Mouse (Mus musculus) adrenal gland, postnatal 10 days (tissue): ENCODE results near the gene Krtap4-16. TPM values are rescaled to one million over a fixed set of nuclear protein-coding genes. Genes with fewer than 3 reads are reported as not detected.
"Not testable (repeated sequence)": the region's sequence is repeated elsewhere in the genome, so short reads cannot be mapped to it uniquely, and the experiment has no call there.

ENCODE experiments used
- DNase-seq: peaks from one replicate; pipeline ENCODE4 v3.0.0; 2021; ENCODE audit warnings: mixed read lengths
- long read RNA-seq, 2 experiments: library from polyadenylated mRNA; stranded (forward); transcript quantifications; one replicate each; pipeline ENCODE4 v2.0.0; 2021
- total RNA-seq, 2 experiments: library from RNA; stranded (reverse); gene quantifications; 2 replicates each; pipeline ENCODE4 v1.2.3; 2021

Krtap4-16 gene
- total RNA-seq, result not detected
- long read RNA-seq, experiment 1, result 0 reads
- long read RNA-seq, experiment 2, result 0 reads

DNA sequence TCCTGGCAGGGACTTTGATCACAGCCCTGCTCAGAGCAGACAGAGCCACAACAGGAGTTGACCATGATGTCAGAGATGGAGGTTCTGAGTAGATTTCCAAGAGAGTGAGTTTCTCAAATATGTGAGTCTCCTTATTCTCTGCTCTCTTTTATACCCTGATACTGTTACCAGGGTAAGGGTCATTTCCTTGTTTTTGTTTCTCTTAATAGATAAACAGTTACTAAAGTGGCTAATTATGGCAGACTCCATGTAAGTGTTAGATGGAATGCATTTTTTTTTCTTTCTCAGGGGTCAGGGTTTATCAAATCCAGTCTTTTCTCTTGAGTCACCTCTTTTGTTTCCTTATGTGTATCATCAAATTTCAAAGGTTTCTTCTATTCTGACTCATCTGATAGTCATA lies at the start of gene Krtap4-16:
Gene Krtap4-16, minus strand, starts transcription at position 101 of the 400 bp plus-strand sequence.
- no peak for DNase-seq

DNA sequence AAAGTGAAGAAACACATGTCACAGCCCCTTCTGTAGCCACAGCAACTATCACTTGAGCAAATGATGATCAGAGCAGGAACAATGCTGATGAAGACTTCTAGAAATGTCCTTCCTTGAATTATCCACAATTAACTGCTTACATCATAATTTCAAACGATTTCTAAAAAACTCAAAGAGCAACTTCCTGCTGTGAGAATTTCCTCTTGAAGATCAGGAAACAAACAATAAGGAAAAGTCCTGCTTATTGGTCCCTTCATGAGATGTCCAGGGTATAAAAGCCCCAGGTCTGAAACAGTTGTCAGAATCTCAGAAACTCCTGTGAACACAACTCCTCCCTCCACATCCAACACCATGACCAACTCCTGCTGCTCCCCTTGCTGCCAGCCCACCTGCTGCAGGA lies 27.5 kb upstream of the Krtap4-16 start, which contains the start of gene Gm11567:
Gene Gm11567, plus strand, starts transcription at position 301 of the 400 bp plus-strand sequence.
- not testable (repeated sequence) for DNase-seq

- not testable (repeated sequence) for DNase-seq
Measured at GRCm38 (mm10) chr11:99873089-99873488, 21.7 kb upstream of the Krtap4-16 start, which contains the start of gene Krtap9-1. TSS of gene Krtap9-1 (plus strand) at chr11:99873389.

DNA sequence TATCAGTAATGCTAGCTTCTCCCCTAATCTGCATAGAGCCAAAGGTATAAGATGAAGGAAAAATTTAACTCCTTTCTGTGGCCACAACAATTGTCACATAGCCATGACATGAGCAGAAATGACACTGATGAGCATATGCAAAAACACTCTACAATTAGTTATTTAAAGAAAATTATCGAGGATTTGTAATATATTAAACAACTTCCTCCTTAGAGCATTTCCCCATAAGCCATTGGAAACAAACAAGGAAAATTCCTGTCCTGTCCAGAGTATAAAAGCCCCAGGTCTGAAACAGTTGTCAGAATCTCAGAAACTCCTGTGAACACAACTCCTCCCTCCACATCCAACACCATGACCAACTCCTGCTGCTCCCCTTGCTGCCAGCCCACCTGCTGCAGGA lies 12.8 kb upstream of the Krtap4-16 start, which contains the start of gene Gm11559:
Gene Gm11559, plus strand, starts transcription at position 301 of the 400 bp plus-strand sequence.
- DNase-seq, result not testable (repeated sequence)

GRCm38 (mm10) chr11:99858761-99859160 lies 7.4 kb upstream of the Krtap4-16 start:
- DNase-seq, result no peak

- no peak for DNase-seq
Measured at GRCm38 (mm10) chr11:99857617-99858016, 6.2 kb upstream of the Krtap4-16 start, which contains the start of gene Gm11568. TSS of gene Gm11568 (plus strand) at chr11:99857917.

DNA sequence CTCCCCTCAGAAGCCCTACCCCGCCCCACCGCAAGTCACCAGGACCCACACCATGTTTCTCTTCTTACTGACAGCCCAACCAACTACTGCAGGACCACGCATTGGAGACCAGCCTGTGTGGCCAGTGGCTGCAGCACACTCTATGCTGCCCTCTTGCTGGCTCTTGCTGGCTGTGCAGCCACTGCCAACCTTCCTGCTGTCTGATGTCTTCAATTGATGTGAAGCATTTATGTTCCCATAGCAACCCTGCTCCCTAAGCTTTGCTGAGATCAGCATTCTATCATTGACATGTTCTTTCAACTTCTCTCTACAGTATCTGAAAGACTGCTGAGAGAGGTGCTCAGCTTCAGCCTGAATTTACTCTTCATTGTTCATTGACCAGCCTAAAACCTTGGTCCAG lies 2.7 kb upstream of the Krtap4-16 start:
- peak; percentile 2 for DNase-seq

- no peak for DNase-seq
Measured at GRCm38 (mm10) chr11:99846746-99847145, 4.7 kb downstream of the Krtap4-16 start.

GRCm38 (mm10) chr11:99842185-99842584 lies 9.2 kb downstream of the Krtap4-16 start:
- DNase-seq, result no peak

- DNase-seq, result no peak
Measured at GRCm38 (mm10) chr11:99837966-99838365, 13.4 kb downstream of the Krtap4-16 start, which contains the start of gene 2300003K06Rik. TSS of gene 2300003K06Rik (minus strand) at chr11:99838066.

DNA sequence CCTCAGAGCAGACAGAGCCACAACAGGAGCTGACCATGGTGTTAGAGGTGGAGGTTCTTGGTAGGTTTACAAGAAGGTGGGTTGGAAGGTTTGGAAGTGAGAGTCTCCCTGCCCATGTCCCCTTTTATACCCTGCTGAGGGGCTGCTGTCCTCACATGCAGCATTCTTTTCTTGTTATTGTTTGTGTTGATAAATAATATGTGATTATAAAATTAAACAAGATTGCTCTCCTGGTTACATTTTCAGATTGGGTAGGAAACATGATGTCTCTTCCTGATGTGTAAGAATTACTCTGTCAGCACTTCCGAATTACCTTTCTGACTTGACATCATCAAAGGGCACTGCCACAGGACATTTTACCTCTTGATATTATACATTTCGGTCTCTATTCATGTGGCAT lies 35.8 kb downstream of the Krtap4-16 start, which contains the start of gene Gm11564:
Gene Gm11564, minus strand, starts transcription at position 101 of the 400 bp plus-strand sequence.
- not testable (repeated sequence) for DNase-seq

DNA sequence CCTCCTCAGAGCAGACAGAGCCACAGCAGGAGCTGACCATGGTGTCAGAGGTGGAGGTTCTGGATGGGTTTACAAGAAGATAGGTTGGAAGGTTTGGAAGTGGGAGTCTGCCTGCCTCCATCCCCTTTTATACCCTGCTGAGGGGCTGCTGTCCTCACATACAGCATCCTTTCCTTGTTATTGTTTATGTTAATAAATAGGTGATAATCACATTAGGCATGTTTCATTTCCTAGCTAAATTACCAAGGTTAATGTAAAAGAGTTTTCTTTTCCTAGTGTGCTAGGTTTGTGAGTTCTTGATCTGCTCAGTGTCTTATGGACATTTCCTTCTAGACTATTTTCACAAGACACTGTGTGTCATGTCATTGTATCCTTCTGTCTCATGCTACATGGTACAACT lies 41.6 kb downstream of the Krtap4-16 start, which contains the start of gene Krtap4-13:
Gene Krtap4-13, minus strand, starts transcription at position 101 of the 400 bp plus-strand sequence.
- not testable (repeated sequence) for DNase-seq

DNA sequence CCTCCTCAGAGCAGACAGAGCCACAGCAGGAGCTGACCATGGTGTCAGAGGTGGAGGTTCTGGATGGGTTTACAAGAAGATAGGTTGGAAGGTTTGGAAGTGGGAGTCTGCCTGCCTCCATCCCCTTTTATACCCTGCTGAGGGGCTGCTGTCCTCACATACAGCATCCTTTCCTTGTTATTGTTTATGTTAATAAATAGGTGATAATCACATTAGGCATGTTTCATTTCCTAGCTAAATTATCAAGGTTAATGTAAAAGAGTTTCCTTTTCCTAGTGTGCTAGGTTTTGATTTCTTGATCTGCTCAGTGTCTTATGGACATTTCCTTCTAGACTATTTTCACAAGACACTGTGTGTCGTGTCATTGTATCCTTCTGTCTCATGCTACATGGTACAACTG lies 47.1 kb downstream of the Krtap4-16 start, which contains the start of gene Gm11554:
Gene Gm11554, minus strand, starts transcription at position 101 of the 400 bp plus-strand sequence.
- DNase-seq, result not testable (repeated sequence)

Other genes with a start within 250 kb of the Krtap4-16 start
- gene Gm11938, start 248.3 kb downstream of the Krtap4-16 start, total RNA-seq, result not detected
- gene Gm11937, start 241.4 kb downstream of the Krtap4-16 start, total RNA-seq, result not detected
- not detected for gene Krtap2-4, start 236.8 kb downstream of the Krtap4-16 start, total RNA-seq
- not detected for gene Gm11562, start 231.2 kb downstream of the Krtap4-16 start, total RNA-seq
- not detected for gene Krtap4-1, start 223.4 kb downstream of the Krtap4-16 start, total RNA-seq
- not detected for gene Krtap4-2, start 216.5 kb downstream of the Krtap4-16 start, total RNA-seq
- not detected for gene Krtap4-7, start 207.5 kb downstream of the Krtap4-16 start, total RNA-seq
- not detected for gene Gm11555, start 201.4 kb downstream of the Krtap4-16 start, total RNA-seq
- not detected for gene Gm11563, start 192.6 kb downstream of the Krtap4-16 start, total RNA-seq
- gene Krtap4-6, start 185.6 kb downstream of the Krtap4-16 start, total RNA-seq, result not detected
- not detected for gene Gm14190, start 160.9 kb downstream of the Krtap4-16 start, total RNA-seq
- gene Gm14180, start 117.3 kb downstream of the Krtap4-16 start, total RNA-seq, result not detected
- not detected for gene Gm11595, start 78.7 kb downstream of the Krtap4-16 start, total RNA-seq
- not detected for gene Krtap4-8, start 70.9 kb downstream of the Krtap4-16 start, total RNA-seq
- gene Krtap4-9, start 66.4 kb downstream of the Krtap4-16 start, total RNA-seq, result not detected
- gene Gm11596, start 58.1 kb downstream of the Krtap4-16 start, total RNA-seq, result not detected
- not detected for gene Gm11569, start 52.7 kb downstream of the Krtap4-16 start, total RNA-seq
- gene Gm11554, start 47.2 kb downstream of the Krtap4-16 start, total RNA-seq, result not detected
- not detected for gene Krtap4-13, start 41.7 kb downstream of the Krtap4-16 start, total RNA-seq
- not detected for gene Gm11564, start 35.9 kb downstream of the Krtap4-16 start, total RNA-seq
- not detected for gene 2300003K06Rik, start 13.5 kb downstream of the Krtap4-16 start, total RNA-seq
- gene Gm11568, start 6.3 kb upstream of the Krtap4-16 start, total RNA-seq, result not detected
- gene Gm11559, start 12.9 kb upstream of the Krtap4-16 start, total RNA-seq, result not detected
- gene Krtap9-1, start 21.8 kb upstream of the Krtap4-16 start, total RNA-seq, result not detected
- not detected for gene Gm11567, start 27.6 kb upstream of the Krtap4-16 start, total RNA-seq
- not detected for gene Krtap31-1, start 56.3 kb upstream of the Krtap4-16 start, total RNA-seq
- gene Gm11565, start 63.1 kb upstream of the Krtap4-16 start, total RNA-seq, result not detected
- not detected for gene Krtap31-2, start 84.7 kb upstream of the Krtap4-16 start, total RNA-seq
- not detected for gene Krtap9-5, start 96.9 kb upstream of the Krtap4-16 start, total RNA-seq
- not detected for gene Krtap29-1, start 127.4 kb upstream of the Krtap4-16 start, total RNA-seq
- not detected for gene Krtap16-1, start 135.0 kb upstream of the Krtap4-16 start, total RNA-seq
- gene Krtap17-1, start 142.4 kb upstream of the Krtap4-16 start, total RNA-seq, result not detected
- not detected for gene Krt33a, start 164.6 kb upstream of the Krtap4-16 start, total RNA-seq
- gene Krt33b, start 178.3 kb upstream of the Krtap4-16 start, total RNA-seq, result not detected
- not detected for gene Krt34, start 189.9 kb upstream of the Krtap4-16 start, total RNA-seq
- gene Krt31, start 198.9 kb upstream of the Krtap4-16 start, total RNA-seq, result not detected
- not detected for gene Krt32, start 236.6 kb upstream of the Krtap4-16 start, total RNA-seq
- gene Krt35, start 244.6 kb upstream of the Krtap4-16 start, total RNA-seq, result not detected